Mouse (Mus musculus) lung, postnatal 0 days (tissue): ENCODE measurements around the gene Best3. TPM values are rescaled to one million over a fixed set of nuclear protein-coding genes. Genes with fewer than 3 reads are reported as not detected.

ENCODE experiments used
- ATAC-seq: fragments of 200-750 bp; cut with Nextera tagmentation; 2 replicates; pipeline ENCODE4 v1.8.0; 2017; ENCODE audit warnings: moderate library complexity
- DNase-seq: peaks from one replicate; pipeline ENCODE4 v3.0.0-alpha.2; 2016; ENCODE audit warnings: low spot score
- H3K27ac ChIP-seq: fragments of 300-500 bp; sonication (generic); 2 replicates; pipeline ENCODE4 v1.5.1; 2014; ENCODE audit warnings: antibody characterized with exemption, mild to moderate bottlenecking, low read length, mixed read lengths
- H3K27me3 ChIP-seq: fragments of 300-500 bp; sonication (generic); replicated peaks from 2 replicates; pipeline ENCODE4 v1.6.1; 2014; ENCODE audit warnings: low read length, mixed read lengths; ENCODE audit not compliant: insufficient read depth
- H3K36me3 ChIP-seq: fragments of 300-500 bp; sonication (generic); 2 replicates; pipeline ENCODE4 v1.6.1; 2014; ENCODE audit warnings: low read length, mixed read lengths; ENCODE audit not compliant: insufficient read depth
- H3K4me1 ChIP-seq: fragments of 300-500 bp; sonication (generic); 2 replicates; pipeline ENCODE4 v1.6.1; 2014; ENCODE audit warnings: antibody characterized with exemption, low read depth, low read length, mixed read lengths; ENCODE audit not compliant: insufficient read depth
- H3K4me2 ChIP-seq: fragments of 300-500 bp; sonication (generic); replicated peaks from 2 replicates; pipeline ENCODE4 v1.6.1; 2014; ENCODE audit warnings: low read depth, mild to moderate bottlenecking, low read length, moderate library complexity, mixed read lengths
- H3K4me3 ChIP-seq: fragments of 300-500 bp; sonication (generic); 2 replicates; pipeline ENCODE4 v1.5.1; 2014; ENCODE audit warnings: low read depth, low read length
- H3K9ac ChIP-seq: fragments of 300-500 bp; sonication (generic); replicated peaks from 2 replicates; pipeline ENCODE4 v1.6.1; 2014; ENCODE audit warnings: low read depth, mild to moderate bottlenecking
- H3K9me3 ChIP-seq: fragments of 300-500 bp; sonication (generic); 2 replicates; pipeline ENCODE4 v1.6.1; 2016; ENCODE audit warnings: low read length, mixed read lengths
- CTCF ChIP-seq: IDR thresholded peaks from 2 replicates; pipeline ENCODE4 v1.5.1; 2016; ENCODE audit warnings: antibody characterized with exemption, mild to moderate bottlenecking
- EP300 ChIP-seq: IDR thresholded peaks from 2 replicates; pipeline ENCODE4 v1.6.1; 2016; ENCODE audit warnings: antibody characterized with exemption, mild to moderate bottlenecking, control low read depth
- WGBS: fragments of 180-500 bp; shearing (Covaris S2); extraction: QIAGEN DNeasy Blood & Tissue Kit; methylation state at CpG from one replicate; pipeline ENCODE4 v1.1.7; 2014; 5-methylcytosine and 5-hydroxymethylcytosine counted together
- polyA plus RNA-seq: library from polyadenylated mRNA; unstranded; fragments of >200 nt; fragmentation: Nextera tagmentation; extraction: Ambion mirVana; gene quantifications from 2 replicates; pipeline ENCODE4 v1.2.1, GENCODE M21; 2015

Best3 gene
- polyA plus RNA-seq, 1 experiment from 2014 or later: 0.43 TPM

DNA sequence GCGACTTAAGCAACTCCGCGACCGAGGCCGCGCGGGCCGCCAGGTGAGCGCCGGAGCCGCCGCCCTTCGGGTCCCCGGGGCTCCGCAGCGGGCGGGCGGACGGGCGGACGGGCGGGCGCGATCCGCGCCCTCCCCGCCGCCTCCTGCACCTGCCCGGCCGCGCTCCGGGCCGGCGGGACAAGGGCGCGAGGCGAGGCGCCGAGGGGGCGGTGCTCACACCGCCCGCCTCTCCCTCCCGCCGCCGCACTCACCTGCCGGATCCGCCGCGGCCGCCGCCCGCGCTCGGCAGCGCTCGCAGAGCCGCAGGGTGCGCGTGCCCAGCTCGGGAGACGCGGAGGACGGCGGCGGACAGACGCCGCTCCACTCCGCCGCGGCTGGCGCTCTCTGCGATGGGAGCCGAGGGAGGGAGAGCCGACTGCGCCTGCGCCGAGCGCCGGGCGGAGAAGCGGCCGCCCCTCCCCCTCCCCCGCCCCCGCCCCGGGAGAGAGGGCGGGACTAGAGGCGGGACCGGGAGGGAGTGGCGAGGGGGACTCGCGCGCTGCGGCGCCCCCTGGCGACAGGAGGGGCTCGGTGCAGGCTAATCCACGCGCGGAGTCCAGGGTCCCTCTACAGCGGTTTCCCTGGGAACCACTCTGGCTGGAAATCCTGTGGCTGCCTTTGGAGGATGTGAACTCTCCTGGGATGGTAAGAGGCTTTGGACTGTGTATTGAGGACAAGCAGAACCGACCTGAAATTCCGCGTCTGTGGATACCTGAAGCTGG, 35.9 kb upstream of the Best3 start, which contains the start of gene Rab3ip:
Gene Rab3ip, minus strand, starts transcription at position 761 of the 761 bp plus-strand sequence.
- Histone ChIP-seq H3K9ac (peak within 1 kb of the TSS; percentile 46), H3K27ac (peak within 1 kb of the TSS; percentile 72), H3K27me3 (no peaks in the 10 kb centered on the region), H3K4me1 (no peaks in the 10 kb centered on the region), H3K4me2 (peak within 1 kb of the TSS; percentile 85), H3K4me3 (peak within 1 kb of the TSS; percentile 84), H3K9me3 (no peaks in the 10 kb centered on the region), H3K36me3 (no peaks in the 10 kb centered on the region)
- peak; percentile 87 for TF ChIP-seq CTCF
- TF ChIP-seq EP300: no peak
- 0% methylated on average over 22 of the region's 103 CpGs for WGBS
- DNase-seq (peak; percentile 94), ATAC-seq (peak; percentile 94)

DNA sequence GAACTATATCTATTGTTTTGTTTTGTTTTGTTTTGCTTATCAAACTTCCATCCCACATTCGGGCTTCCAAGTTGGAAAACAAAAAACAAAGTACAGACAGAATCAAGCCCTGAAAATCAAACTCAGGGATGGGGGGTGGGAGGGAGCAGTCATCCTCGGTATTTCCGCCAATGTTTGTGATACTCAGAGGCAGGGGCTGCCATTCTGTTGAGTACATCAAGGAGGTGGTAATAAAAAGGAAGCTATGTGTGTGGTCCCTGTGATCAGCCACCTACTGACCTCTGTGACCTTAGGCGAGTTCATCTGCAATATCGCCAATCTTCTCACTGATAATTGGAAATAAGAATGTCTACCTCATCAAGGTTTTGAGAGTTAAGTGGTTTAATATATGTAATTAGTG, 35.2 kb upstream of the Best3 start:
- no peaks in the 10 kb centered on the region for H3K4me1 ChIP-seq
- no peak overlapping the region for H3K27ac ChIP-seq
- H3K9ac ChIP-seq: no peak overlapping the region
- ATAC-seq (no peak), DNase-seq (no peak)
- H3K27me3 ChIP-seq: no peaks in the 10 kb centered on the region
- H3K4me2 ChIP-seq: peak overlapping the region; percentile 85
- H3K4me3 ChIP-seq: peak overlapping the region; percentile 84
- TF ChIP-seq EP300: no peak
- no peaks in the 10 kb centered on the region for H3K9me3 ChIP-seq
- WGBS: 16% methylated on average over 5 of the region's 5 CpGs
- H3K36me3 ChIP-seq: no peaks in the 10 kb centered on the region

DNA sequence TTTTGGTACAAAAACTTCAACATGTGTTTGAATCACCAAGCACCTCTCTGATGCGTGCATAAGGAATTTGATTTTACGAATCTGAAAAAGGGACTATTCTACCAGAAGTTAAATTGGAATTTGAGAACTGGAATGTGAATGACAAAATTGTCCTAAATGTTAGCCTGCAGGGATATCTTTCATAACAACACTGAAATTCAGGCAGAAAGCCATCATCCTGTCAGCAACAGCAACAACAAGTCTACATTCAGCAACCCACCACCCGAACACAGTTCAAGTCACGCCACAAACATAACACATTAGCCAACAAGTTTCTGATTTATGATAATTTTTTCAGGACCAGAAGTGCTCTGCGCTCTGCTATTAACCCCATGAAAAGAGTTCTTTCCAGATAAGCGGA, 30.9 kb upstream of the Best3 start:
- H3K9me3 ChIP-seq: no peaks in the 10 kb centered on the region
- WGBS: 67% methylated on average over 6 of the region's 6 CpGs
- TF ChIP-seq CTCF (no peak), EP300 (no peak)
- no peaks in the 10 kb centered on the region for H3K27me3 ChIP-seq
- peak overlapping the region; percentile 20; the same call in 1 of the 2 replicates for H3K27ac ChIP-seq
- no peak overlapping the region for H3K4me2 ChIP-seq
- peak; percentile 68 for DNase-seq
- no peaks in the 10 kb centered on the region for H3K4me1 ChIP-seq
- H3K9ac ChIP-seq: no peak overlapping the region
- H3K4me3 ChIP-seq: no peak overlapping the region
- no peaks in the 10 kb centered on the region for H3K36me3 ChIP-seq
- ATAC-seq: peak; percentile 16; the same call in 1 of the 2 replicates

DNA sequence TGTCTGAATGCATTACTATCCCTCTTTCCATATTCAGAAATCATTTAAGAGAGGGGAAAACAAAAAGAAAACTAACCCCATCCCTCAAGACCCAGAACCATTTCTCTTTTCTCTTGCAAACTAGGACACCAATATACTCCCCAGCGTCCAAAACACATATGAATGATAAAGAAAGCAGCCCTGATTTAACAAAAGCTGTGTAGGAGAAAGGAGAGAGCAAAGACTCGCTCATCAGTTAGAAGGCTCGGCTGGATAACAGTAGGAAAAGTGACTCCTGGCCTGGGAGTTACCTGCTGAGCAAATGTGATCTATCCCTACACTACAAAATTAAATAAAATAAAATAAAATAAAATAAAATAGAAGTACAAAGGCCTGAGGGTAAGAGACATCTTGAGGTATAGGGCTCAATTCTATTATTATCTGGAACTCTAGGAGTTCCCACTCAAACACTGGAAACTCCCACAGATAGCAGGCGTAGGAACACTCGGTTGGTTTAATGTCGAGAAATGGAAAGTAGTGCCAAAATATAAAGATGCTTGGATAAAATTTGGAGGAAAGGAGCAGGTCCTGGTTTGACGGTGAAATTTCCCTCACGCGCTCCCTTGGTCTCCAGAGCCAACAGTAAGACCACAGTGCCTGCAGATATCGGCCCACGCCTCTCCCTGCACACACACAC, 29.5 kb upstream of the Best3 start:
- Histone ChIP-seq H3K4me1 (no peaks in the 10 kb centered on the region), H3K27ac (no peak overlapping the region), H3K4me2 (no peak overlapping the region), H3K36me3 (no peaks in the 10 kb centered on the region), H3K27me3 (no peaks in the 10 kb centered on the region), H3K9ac (no peak overlapping the region), H3K4me3 (no peak overlapping the region), H3K9me3 (no peaks in the 10 kb centered on the region)
- 93% methylated on average over 11 of the region's 11 CpGs for WGBS
- ATAC-seq: no peak
- no peak for DNase-seq
- no peak for TF ChIP-seq CTCF
- no peak for TF ChIP-seq EP300

DNA sequence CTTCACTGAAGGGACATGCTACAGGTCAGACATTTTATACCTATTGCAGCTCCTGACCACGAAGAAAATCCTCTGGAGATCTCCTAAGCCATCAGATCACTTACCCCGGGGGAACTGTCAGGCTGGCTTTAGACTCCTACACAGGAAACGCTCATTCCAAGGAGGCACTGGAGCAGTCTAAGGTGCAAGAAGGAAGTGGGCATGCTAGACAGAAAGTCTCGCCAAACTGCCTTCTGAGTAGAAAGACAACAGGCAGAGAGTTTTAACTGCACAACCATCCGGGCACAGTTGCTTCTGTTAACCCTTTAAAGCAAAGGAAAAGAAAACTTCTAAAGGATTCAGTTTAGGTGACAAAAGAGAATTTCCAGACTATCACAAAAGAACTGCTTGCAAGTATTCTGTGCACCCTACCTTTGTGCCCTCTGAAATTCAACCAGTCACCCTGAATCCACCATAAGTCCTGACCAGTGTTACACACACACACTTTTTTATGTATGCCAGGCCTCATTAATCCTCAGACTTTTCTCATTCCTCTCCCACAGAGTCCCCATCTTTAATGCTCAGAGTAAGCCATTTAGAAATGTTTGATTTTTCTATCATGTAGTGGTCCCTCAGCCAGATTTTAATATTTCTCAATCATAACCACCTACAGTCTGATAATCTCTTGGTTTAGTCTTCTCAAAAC, 28.1 kb upstream of the Best3 start:
- Histone ChIP-seq H3K4me1 (no peaks in the 10 kb centered on the region), H3K4me3 (no peak overlapping the region), H3K9ac (no peak overlapping the region), H3K36me3 (no peaks in the 10 kb centered on the region), H3K27me3 (no peaks in the 10 kb centered on the region), H3K27ac (no peak overlapping the region), H3K4me2 (no peak overlapping the region), H3K9me3 (no peaks in the 10 kb centered on the region)
- WGBS: 35% methylated on average over 5 of the region's 5 CpGs
- no peak for TF ChIP-seq CTCF
- TF ChIP-seq EP300: no peak
- ATAC-seq (no peak), DNase-seq (no peak)

DNA sequence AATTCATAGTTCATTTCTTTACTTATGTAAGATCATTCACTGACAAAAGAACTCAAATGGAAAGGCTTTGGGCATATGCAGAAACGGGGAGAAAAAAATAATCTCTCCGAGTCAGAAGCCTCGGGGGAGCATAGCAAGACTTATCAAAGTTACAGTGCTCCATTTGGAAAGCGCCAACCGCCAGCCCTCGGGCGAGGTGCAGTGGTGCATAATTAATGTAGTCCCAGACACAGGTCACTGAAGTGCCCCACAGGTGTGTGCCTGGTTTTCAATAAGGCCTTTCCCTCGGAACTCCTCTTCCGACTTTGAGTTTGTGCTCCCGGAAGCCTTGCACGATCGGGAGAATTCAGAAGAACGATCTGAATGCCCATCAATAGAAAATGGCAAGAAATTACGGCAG, 24.0 kb upstream of the Best3 start:
- H3K4me2 ChIP-seq: no peak overlapping the region
- H3K27ac ChIP-seq: no peak overlapping the region
- no peaks in the 10 kb centered on the region for H3K27me3 ChIP-seq
- H3K4me1 ChIP-seq: no peaks in the 10 kb centered on the region
- TF ChIP-seq EP300: no peak
- TF ChIP-seq CTCF: no peak
- no peaks in the 10 kb centered on the region for H3K36me3 ChIP-seq
- WGBS: 83% methylated on average over 14 of the region's 14 CpGs
- no peak for DNase-seq
- H3K9ac ChIP-seq: no peak overlapping the region
- H3K4me3 ChIP-seq: no peak overlapping the region
- no peak for ATAC-seq
- no peaks in the 10 kb centered on the region for H3K9me3 ChIP-seq
